Mouse (Mus musculus): ENCODE measurements around the gene Itpr1.
A peak's percentile ranks its signal among the peaks of the same experiment; 100 is the strongest.

The Itpr1 gene

DNA sequence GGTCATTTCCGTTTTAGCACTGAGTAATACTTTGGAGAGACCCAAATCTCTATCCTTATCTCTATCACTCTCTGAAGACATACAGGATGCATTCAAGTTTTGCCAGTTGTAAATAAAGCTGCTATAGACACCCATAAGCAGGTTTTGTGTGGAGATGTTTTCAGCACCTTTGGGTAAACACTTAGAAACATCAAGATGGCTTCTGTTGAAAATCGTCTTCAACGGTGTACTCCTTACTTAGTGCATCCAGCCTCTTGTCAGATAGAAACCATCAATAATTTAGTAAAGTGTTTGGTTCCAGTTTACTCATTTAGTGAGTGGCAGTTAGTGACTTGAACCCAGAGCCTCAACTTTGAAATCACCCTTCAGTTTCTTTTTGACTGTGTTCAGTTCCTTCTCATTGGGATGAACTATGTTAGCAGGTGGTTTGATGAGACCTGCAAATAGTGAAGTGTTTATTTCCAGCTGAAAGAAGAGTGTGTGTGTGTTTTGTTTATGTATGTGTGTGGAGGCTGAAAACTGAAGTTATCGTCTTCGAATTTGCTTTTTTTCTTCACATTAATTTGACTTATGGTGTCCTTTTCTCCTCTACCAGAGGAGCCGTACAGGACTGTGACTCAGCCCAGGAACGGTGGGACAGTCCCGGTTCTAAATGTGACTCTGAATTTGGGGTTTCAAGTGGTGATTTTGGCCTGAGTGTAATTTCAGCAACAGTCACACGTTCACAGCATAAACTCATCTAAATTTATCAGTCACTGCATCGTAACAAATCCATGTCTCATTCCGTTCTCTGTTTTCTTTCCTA, 66.1 kb downstream of the Itpr1 start:
- no peak for DNase-seq (ENCODE audit: low read depth)

DNA sequence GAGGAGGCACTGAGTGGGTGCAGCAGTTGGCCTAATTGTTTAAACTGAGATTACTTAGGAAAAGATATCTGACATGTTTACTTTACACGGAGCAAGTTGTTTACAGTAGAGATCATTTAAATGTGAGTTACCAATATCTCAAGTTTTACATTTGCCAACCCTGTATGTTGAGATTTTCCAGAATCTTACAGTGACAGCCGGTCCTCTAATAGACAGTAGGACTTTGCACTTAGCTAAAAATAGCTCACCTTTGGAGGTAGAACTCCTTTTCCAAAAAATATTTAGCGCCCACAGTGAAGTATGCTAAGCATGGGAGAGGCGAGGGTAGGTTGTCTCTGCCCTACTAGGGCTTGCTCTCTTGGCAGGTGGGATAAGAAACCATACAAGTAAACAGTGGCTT, 69.2 kb downstream of the Itpr1 start:
- DNase-seq (ENCODE audit: low read depth), result no peak

GRCm38 (mm10) chr6:108282621-108283020, 69.7 kb downstream of the Itpr1 start:
- DNase-seq (ENCODE audit: low read depth), result no peak

DNA sequence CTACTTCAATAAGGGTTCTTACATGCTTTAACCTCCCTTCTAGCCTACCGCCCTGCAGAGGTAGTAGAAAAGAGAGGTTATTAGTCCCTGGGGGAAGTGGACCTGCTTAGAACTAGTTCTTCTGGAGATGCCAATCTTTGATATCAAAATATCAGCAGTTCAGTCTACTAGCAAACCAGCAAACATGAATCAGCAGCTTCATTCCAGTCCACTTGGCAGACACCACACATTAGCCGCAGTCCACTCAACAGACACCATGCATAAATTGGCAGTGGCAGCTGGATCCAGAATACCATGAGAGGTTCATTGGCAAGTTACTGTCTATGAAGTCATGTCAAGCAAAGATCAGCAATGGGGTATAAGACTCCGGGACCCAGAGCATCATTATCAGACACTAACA, 71.8 kb downstream of the Itpr1 start:
- no peak for DNase-seq (ENCODE audit: low read depth)

DNA sequence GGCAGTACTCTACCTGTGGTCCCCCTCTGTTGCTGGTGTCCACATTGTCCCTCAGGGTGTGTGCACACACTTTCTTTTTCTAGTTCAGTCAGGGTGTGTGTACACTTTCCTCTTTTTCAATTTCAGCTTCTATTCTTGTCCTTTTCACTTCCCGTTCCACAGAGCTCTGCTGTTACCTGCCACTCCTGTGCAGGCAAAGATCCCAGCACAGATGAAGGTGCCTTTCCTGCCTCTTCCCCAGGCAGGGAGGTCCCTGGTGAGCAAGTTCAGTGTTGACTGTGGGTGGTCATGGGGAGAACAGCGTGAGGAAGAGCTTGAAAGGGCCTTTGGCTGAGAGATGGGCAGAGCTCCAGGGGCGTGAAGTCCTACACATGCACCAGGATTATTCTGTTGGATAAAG, 76.1 kb downstream of the Itpr1 start:
- no peak for DNase-seq (ENCODE audit: low read depth)

DNA sequence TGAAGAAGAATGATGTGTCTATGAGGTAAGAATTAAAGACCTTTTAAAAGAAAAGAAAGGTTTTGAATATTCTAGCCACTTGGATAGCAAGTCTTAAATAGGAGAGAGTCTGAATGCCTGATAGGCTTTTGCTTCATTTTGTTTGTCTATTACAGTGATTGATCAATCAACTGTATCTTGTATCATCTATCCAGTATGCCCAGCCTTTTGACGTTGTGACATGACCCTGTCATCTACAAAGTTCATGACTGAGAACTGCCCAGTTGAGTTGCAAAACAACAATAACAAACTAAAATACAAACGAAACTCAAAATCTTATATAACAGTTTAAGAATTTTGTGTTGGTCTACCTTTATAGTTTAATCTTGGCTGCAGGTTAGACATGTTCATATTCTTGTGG, 78.1 kb downstream of the Itpr1 start:
- DNase-seq (ENCODE audit: low read depth), result no peak

DNA sequence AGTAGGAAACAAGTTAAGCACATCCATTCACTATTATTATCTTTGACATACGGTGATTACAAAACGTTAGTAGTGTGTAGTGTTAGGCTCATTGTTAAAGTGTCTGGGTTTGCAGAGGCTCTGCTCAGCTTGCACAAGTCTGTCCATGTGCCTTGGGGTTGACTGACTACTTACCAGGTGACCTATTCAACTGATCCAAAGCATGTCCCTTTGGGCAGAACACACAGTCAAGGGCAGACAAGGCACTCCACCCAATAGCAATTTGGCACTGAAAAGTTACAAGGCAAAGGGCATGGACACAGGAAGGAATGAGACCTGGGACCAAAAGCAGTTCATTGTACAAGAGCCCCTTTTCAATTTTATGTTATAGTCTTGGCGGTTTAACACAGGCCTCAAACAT, 78.7 kb downstream of the Itpr1 start:
- no peak for DNase-seq (ENCODE audit: low read depth)

DNA sequence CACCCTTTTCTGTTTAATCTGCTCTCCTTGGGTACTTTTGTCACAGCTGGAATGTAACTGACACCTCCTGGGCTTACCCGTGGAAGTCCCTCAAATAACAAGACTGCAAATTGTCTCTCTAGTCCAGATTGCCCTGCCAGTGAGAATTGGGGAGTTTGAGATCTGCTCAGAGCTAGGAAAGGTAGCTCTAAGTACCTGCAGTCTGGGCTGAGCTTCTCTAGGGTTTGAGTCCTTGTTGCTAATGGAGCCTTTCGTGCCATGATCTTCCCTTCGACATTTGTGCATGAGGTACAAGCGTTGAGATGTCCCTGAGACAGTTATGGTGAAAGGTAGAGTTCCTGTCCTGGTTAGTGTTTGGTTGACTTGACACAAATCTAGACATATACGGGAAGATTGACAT, 89.0 kb downstream of the Itpr1 start:
- DNase-seq (ENCODE audit: low read depth), result no peak

- DNase-seq (ENCODE audit: low read depth), result no peak
Observed at GRCm38 (mm10) chr6:108303619-108304567, 91.0 kb downstream of the Itpr1 start.

GRCm38 (mm10) chr6:108305171-108305779, 92.4 kb downstream of the Itpr1 start:
- DNase-seq (ENCODE audit: low read depth), result no peak

- no peak for DNase-seq (ENCODE audit: low read depth)
Observed at GRCm38 (mm10) chr6:108306240-108306639, 93.3 kb downstream of the Itpr1 start.

- peak; percentile 24 for DNase-seq (ENCODE audit: low read depth)
Observed at GRCm38 (mm10) chr6:108306910-108307584, 94.2 kb downstream of the Itpr1 start.

DNA sequence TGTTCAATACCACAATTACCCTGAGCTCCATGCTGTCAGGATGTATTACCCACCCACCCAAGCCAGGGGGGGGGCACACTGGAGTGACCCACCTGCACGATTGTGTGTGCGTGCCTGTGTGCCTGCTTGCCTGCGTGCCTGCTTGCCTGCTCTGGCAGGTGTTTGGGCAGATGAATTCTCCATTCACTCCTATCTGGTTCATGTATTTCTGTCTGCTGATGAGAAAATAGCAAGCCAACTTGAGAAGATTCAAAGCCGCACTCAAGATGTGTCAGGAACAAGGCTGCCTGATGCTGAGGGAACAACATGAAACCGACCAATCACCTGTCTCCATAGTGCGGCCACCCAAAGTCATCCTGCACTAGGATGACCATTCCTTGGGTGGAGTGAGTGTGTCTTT, 94.9 kb downstream of the Itpr1 start:
- DNase-seq (ENCODE audit: low read depth), result no peak

- no peak for DNase-seq (ENCODE audit: low read depth)
Observed at GRCm38 (mm10) chr6:108309391-108310182, 96.7 kb downstream of the Itpr1 start.

- DNase-seq (ENCODE audit: low read depth), result no peak
Observed at GRCm38 (mm10) chr6:108313056-108313455, 100.2 kb downstream of the Itpr1 start.

DNA sequence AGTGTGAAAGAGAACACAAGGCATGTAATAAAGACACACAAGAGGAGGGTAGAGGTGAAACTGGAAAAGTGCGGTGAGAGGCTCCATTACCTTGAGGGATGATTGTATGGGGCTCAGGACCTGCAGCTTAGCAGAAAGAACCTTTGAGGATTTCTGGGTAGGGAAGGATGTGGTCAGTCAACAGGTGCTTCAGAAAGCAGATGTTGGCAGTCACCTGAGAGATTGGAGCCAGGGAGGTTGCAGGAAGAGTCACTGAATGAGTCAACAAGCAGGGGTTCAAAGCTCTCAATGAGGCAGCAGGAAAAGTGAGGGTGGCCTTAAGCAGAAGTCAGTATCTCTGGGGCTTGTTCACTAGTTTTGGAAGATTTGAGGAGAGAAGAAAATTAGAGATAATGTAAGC, 101.1 kb downstream of the Itpr1 start:
- DNase-seq (ENCODE audit: low read depth), result no peak

GRCm38 (mm10) chr6:108316268-108316824, 103.5 kb downstream of the Itpr1 start:
- no peak for DNase-seq (ENCODE audit: low read depth)

GRCm38 (mm10) chr6:108316951-108317350, 104.1 kb downstream of the Itpr1 start:
- DNase-seq (ENCODE audit: low read depth), result no peak

DNA sequence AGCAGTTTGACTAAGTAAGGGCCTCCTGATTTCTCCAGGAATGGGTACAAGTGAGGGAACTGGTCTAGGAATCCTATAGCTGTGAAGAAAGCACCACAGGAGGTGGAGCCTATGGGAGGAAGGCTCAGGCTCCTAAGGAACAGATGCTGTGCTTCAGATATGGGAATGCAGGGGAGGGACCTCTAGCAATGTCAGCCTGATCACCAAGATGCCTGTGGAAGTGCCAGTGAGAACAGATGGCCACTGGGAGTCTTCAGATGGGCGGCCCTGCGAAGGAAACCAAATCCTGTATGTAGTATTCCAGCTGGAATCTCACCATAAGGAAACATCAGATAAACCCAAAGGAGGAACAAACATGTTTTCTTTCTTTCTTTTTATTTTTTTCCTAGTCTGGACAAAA, 108.8 kb downstream of the Itpr1 start:
- no peak for DNase-seq (ENCODE audit: low read depth)

DNA sequence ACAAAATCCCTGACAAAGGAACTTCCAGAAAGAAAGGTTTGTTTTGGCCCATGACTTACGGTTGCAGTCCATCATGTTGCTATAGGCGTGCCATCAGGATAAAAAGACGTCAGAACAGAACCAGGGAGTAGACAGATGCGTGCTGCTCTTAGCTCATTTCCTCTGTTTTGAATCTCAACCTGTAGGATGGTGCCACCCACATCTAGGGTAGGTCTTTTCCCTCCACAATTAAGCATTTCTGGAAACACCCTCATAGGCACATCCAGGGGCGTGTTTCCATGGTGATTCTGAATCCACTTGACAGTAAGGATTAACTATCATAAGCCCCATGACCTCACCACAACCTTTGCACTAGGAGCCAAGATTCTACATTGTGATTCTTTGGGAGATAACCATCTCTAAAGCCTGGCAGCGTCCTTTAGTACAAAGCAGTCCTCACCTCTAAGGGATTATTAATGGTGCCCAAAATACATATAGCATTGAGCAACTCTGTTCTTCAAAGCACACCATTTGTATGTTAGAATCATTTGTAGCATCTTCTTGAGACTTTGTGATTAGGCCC, 111.6 kb downstream of the Itpr1 start:
- DNase-seq (ENCODE audit: low read depth), result no peak

DNA sequence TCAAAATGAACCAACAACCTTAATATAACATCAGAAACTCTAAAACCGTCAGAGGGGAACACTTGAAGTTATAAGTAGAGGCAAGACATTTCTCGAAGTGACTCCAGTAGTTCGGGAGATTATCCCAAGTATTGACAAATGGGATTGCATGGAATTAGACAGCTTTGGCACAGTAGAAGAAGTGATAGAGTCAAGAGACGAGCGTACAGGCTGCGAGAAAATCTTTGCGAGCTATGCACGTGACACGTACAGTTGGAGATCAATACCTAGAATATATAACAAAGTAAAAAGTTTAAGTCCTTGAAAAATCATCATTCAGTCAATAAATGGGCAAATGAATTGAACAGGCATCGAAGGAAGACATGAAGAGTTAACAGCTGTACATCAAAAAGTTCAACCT, 112.5 kb downstream of the Itpr1 start:
- no peak for DNase-seq (ENCODE audit: low read depth)

Measured in c-Kit-positive CD71-positive TER-119-negative erythroid progenitor cells, embryonic 14.5 days (primary cell).